Mouse (Mus musculus) macrophage (primary cell): ENCODE results near the gene Spcs2. TPM values are rescaled to one million over a fixed set of nuclear protein-coding genes. Genes with fewer than 3 reads are reported as not detected.

Experiments used
- H3K27ac ChIP-seq: fragments of 350-480 bp; formaldehyde crosslinking; 2 replicates; pipeline ENCODE4 v1.9.0; 2021
- H3K36me3 ChIP-seq: fragments of 350-480 bp; formaldehyde crosslinking; 2 replicates; pipeline ENCODE4 v1.9.0; 2021; ENCODE audit errors: inconsistent target
- H3K4me3 ChIP-seq: fragments of 350-480 bp; formaldehyde crosslinking; 2 replicates; pipeline ENCODE4 v1.9.0; 2021; ENCODE audit errors: inconsistent target
- H3K79me2 ChIP-seq: fragments of 350-480 bp; formaldehyde crosslinking; 2 replicates; pipeline ENCODE4 v1.9.0; 2021; ENCODE audit errors: inconsistent target
- WGBS: methylation state at CpG from one replicate; pipeline ENCODE4 v1.1.7; 2026; ENCODE audit warnings: inconsistent platforms; ENCODE audit not compliant: missing documents; 5-methylcytosine and 5-hydroxymethylcytosine counted together
- polyA plus RNA-seq: library from polyadenylated mRNA; stranded (reverse); fragments of 250-400 nt; gene quantifications from 3 replicates; pipeline ENCODE4 v1.2.4, GENCODE M21; 2018; ENCODE audit warnings: inconsistent platforms

Gene Spcs2
- polyA plus RNA-seq, 1 experiment from 2014 or later, result 201 TPM

GRCm38 (mm10) chr7:99851618-99852017 lies 11.6 kb downstream of the Spcs2 start:
- WGBS, result 86% methylated on average over 6 of the region's 6 CpGs
- Histone ChIP-seq H3K79me2 (peaks cover 86% of the 10 kb centered on the region), H3K36me3 (peaks cover 41% of the 10 kb centered on the region), H3K4me3 (no peak overlapping the region), H3K27ac (no peak overlapping the region)

GRCm38 (mm10) chr7:99851121-99851520 lies 12.1 kb downstream of the Spcs2 start:
- Histone ChIP-seq H3K4me3 (no peak overlapping the region), H3K36me3 (peaks cover 46% of the 10 kb centered on the region), H3K27ac (no peak overlapping the region), H3K79me2 (peaks cover 81% of the 10 kb centered on the region)
- 80% methylated on average over 1 of the region's 1 CpGs for WGBS

GRCm38 (mm10) chr7:99850534-99850933 lies 12.7 kb downstream of the Spcs2 start:
- Histone ChIP-seq H3K27ac (no peak overlapping the region), H3K36me3 (peaks cover 52% of the 10 kb centered on the region)
- WGBS, result 97% methylated on average over 5 of the region's 5 CpGs

GRCm38 (mm10) chr7:99845533-99846236 lies 17.6 kb downstream of the Spcs2 start:
- Histone ChIP-seq H3K79me2 (peaks cover 26% of the 10 kb centered on the region), H3K4me3 (no peak overlapping the region), H3K36me3 (peaks cover 76% of the 10 kb centered on the region), H3K27ac (no peak overlapping the region)
- WGBS, result 97% methylated on average over 8 of the region's 8 CpGs

More at GRCm38 (mm10) chr7:99850534-99850933, 12.7 kb downstream of the Spcs2 start:
- H3K79me2 ChIP-seq, result peaks cover 75% of the 10 kb centered on the region
- H3K4me3 ChIP-seq, result no peak overlapping the region

GRCm38 (mm10) chr7:99838241-99838640 lies 25.0 kb downstream of the Spcs2 start:
- no peaks in the 10 kb centered on the region for H3K79me2 ChIP-seq
- H3K36me3 ChIP-seq, result peaks cover 53% of the 10 kb centered on the region
- H3K27ac ChIP-seq, result no peak overlapping the region
- H3K4me3 ChIP-seq, result no peak overlapping the region
- WGBS, result 96% methylated on average over 3 of the region's 3 CpGs

- no peaks in the 10 kb centered on the region for H3K79me2 ChIP-seq
- H3K4me3 ChIP-seq, result no peak overlapping the region
- peaks cover 48% of the 10 kb centered on the region for H3K36me3 ChIP-seq
- WGBS, result 97% methylated on average over 6 of the region's 6 CpGs
- H3K27ac ChIP-seq, result no peak overlapping the region
These were observed 25.7 kb downstream of the Spcs2 start for GRCm38 (mm10) chr7:99837358-99838071.

- Histone ChIP-seq H3K27ac (no peak overlapping the region), H3K36me3 (peaks cover 47% of the 10 kb centered on the region), H3K4me3 (no peak overlapping the region), H3K79me2 (no peaks in the 10 kb centered on the region)
- 82% methylated on average over 4 of the region's 4 CpGs for WGBS
These were observed 26.5 kb downstream of the Spcs2 start for GRCm38 (mm10) chr7:99836781-99837180.

GRCm38 (mm10) chr7:99834314-99834853 lies 28.9 kb downstream of the Spcs2 start:
- peaks cover 23% of the 10 kb centered on the region for H3K36me3 ChIP-seq
- H3K79me2 ChIP-seq, result no peaks in the 10 kb centered on the region
- 88% methylated on average over 5 of the region's 5 CpGs for WGBS
- no peak overlapping the region for H3K27ac ChIP-seq
- no peak overlapping the region for H3K4me3 ChIP-seq

- H3K27ac ChIP-seq, result no peak overlapping the region
- 67% methylated on average over 2 of the region's 2 CpGs for WGBS
- no peak overlapping the region for H3K4me3 ChIP-seq
- H3K79me2 ChIP-seq, result no peaks in the 10 kb centered on the region
- peaks cover 18% of the 10 kb centered on the region for H3K36me3 ChIP-seq
These were observed 29.4 kb downstream of the Spcs2 start for GRCm38 (mm10) chr7:99833846-99834222.

- WGBS, result 39% methylated on average over 5 of the region's 5 CpGs
These were observed 30.0 kb downstream of the Spcs2 start for GRCm38 (mm10) chr7:99833115-99833845.

GRCm38 (mm10) chr7:99828083-99828570 lies 35.1 kb downstream of the Spcs2 start, which contains the start of gene Neu3:
Neu3 (minus strand) TSS chr7:99828417.
- 2% methylated on average over 25 of the region's 26 CpGs for WGBS
- Histone ChIP-seq H3K4me3 (peak within 1 kb of the TSS; percentile 44), H3K79me2 (no peaks in the 10 kb centered on the region), H3K27ac (0 out of 2 replicates have a peak within 1 kb of the TSS, but pooled peaks have one; percentile 4), H3K36me3 (no peaks in the 10 kb centered on the region)

More at GRCm38 (mm10) chr7:99833115-99833845, 30.0 kb downstream of the Spcs2 start:
- H3K4me3 ChIP-seq, result no peak overlapping the region
- H3K36me3 ChIP-seq, result peaks cover 13% of the 10 kb centered on the region
- no peaks in the 10 kb centered on the region for H3K79me2 ChIP-seq
- no peak overlapping the region for H3K27ac ChIP-seq

- Histone ChIP-seq H3K27ac (no peak overlapping the region), H3K4me3 (no peak overlapping the region), H3K79me2 (no peaks in the 10 kb centered on the region), H3K36me3 (no peaks in the 10 kb centered on the region)
- WGBS, result 88% methylated on average over 6 of the region's 6 CpGs
These were observed 37.2 kb downstream of the Spcs2 start for GRCm38 (mm10) chr7:99826096-99826495.

GRCm38 (mm10) chr7:99825511-99825910 lies 37.8 kb downstream of the Spcs2 start:
- no peak overlapping the region for H3K27ac ChIP-seq
- no peaks in the 10 kb centered on the region for H3K36me3 ChIP-seq
- 92% methylated on average over 9 of the region's 9 CpGs for WGBS
- H3K4me3 ChIP-seq, result no peak overlapping the region
- no peaks in the 10 kb centered on the region for H3K79me2 ChIP-seq
